Mouse (Mus musculus): Measurements from ENCODE around the gene Park7.

Gene Park7

DNA sequence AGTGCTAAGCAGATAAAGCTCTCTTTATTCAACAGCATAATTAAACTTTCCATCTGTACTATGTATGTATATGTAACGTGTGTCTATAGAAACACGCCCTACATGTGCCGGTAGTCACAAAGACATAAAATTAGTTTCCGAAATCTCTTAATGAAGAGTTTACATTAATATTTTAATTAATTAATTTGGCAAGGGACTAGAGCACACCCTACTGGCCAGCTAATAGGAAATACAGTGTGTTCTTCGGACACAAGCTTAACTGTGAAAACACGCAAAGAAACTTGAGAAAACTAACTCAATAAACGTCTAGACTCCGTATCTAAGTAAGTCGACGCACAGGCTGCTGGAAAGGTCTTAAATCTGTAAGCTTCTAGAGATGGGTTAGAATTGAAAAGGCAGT, 64.3 kb downstream of the Park7 start:
- TF ChIP-seq GATA4 (IDR thresholded peaks at IDR 0.05; ENCODE audit: insufficient replicate concordance, low read length): no peak

Measured in liver, adult (tissue).